Mouse (Mus musculus) neural tube, postnatal 0 days (tissue): ENCODE results near the gene Pop4. TPM values are rescaled to one million over a fixed set of nuclear protein-coding genes. Genes with fewer than 3 reads are reported as not detected.

ENCODE experiments used
- polyA plus RNA-seq: library from polyadenylated mRNA; unstranded; fragments of >200 nt; fragmentation: Nextera tagmentation; extraction: Ambion mirVana; gene quantifications from 2 replicates; pipeline ENCODE4 v1.2.1, GENCODE M21; 2015

The Pop4 gene
- polyA plus RNA-seq = 58.2 and 60.5 TPM in 2 replicates

DNA sequence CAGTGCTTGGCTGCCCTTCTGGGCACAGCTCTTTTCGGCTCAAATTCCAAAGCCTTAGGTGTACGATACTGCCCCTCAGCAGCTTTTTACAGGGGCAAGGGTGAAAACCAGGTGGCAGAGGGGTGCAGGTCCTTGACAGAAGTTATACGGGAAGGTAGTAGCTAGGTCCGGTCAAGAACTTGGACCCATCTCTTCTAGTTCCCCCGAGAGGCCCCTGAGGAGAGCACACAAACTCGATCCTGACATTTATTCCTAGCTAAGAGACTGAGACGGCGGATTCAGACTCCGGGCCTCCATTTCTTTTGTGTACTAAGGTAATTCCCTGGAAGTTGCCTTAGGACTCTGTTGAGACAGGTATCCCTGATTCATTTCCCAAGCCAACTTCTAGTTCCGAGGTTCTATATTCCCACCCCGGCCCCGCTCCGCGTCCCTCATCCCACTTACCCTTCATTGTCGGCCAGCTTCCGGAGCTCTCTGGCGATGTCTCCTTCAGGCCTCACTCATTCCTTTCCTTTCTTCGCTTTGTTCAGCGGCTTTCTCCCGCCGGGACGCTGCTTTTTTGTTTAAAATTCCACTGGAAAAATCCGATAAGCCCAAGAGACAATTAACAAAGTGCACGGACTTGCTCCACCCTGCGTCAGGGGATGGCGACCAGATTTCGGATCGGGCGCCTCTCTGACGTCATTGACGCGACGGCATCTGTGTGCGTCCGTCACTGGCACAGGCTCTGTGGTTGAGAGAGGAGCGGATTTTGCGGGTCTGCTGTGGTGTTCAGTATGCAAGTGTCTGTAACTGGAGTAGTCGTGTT lies at the start of gene Pop4:
Gene Pop4 (minus strand): TSS at position 721 of the 808 bp plus-strand sequence.

DNA sequence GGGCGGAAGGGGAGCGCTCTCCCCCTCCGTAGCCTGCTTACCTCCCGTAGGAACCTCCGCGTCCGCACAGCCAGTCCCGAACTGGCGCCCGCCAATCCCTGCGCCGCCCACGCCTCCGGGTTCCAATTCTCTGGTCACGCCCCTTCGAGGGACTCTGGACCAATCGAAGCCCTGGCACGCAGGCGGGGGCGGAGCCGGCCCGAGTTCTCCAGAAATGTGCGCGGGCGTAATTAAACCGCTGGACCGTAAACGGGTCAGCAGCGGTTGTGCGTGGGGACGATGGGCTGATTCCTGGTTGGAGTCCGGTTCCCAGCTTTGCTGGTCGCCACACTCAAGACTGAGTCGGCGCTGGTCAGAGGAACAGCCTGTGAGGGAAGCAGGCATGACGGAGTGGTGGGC lies 43.3 kb downstream of the Pop4 start, which contains the start of gene Plekhf1:
Gene Plekhf1 (minus strand): TSS at position 117 of the 399 bp plus-strand sequence.

Other genes starting within 250 kb of the Pop4 start
- 35.5 and 38.3 TPM in 2 replicates for gene Uri1, start 247.9 kb downstream of the Pop4 start, polyA plus RNA-seq
- gene Ccne1, start 163.9 kb downstream of the Pop4 start, polyA plus RNA-seq = 18.2 and 19.4 TPM in 2 replicates
- gene 1600014C10Rik, start 88.2 kb downstream of the Pop4 start, polyA plus RNA-seq = 29.1 and 31.2 TPM in 2 replicates
- gene Plekhf1, start 43.4 kb downstream of the Pop4 start, polyA plus RNA-seq = 0.79 and 0.99 TPM in 2 replicates